Mouse (Mus musculus) lung, adult 2 months (tissue): Measurements from ENCODE around the gene Ptprj. TPM values are rescaled to one million over a fixed set of nuclear protein-coding genes. Genes with fewer than 3 reads are reported as not detected.
"Not testable (repeated sequence)": the region's sequence is repeated elsewhere in the genome, so short reads cannot be mapped to it uniquely, and the experiment has no call there.

ENCODE experiments used
- DNase-seq: peaks from one replicate; pipeline ENCODE4 v3.0.0; 2022
- H3K4me1 ChIP-seq: fragments of 200-500 bp; 2 replicates; pipeline ENCODE4 v1.6.1; 2011; ENCODE audit warnings: low read length; ENCODE audit not compliant: control insufficient read depth, insufficient read depth
- H3K4me3 ChIP-seq: fragments of 200-500 bp; replicated peaks from 2 replicates; pipeline ENCODE3; 2011; ENCODE audit warnings: low read depth, mild to moderate bottlenecking, control low read depth, low read length; ENCODE audit errors: extremely low read depth
- CTCF ChIP-seq: fragments of 200-500 bp; IDR thresholded peaks from 2 replicates; pipeline ENCODE4 v1.5.1; 2011; ENCODE audit warnings: mild to moderate bottlenecking, low read length, control low read depth; ENCODE audit not compliant: insufficient read depth
- POLR2A ChIP-seq: fragments of 200-500 bp; IDR thresholded peaks from 2 replicates; pipeline ENCODE4 v1.6.1; 2011; ENCODE audit warnings: low read depth, mild to moderate bottlenecking, control low read depth, low read length, borderline replicate concordance; ENCODE audit errors: extremely low read depth
- WGBS: fragments of 180-500 bp; shearing (Covaris S2); methylation state at CpG from one replicate; pipeline ENCODE4 v1.1.7; 2018; 5-methylcytosine and 5-hydroxymethylcytosine counted together
- polyA plus RNA-seq: library from polyadenylated mRNA; depleted of rRNA; stranded (reverse); fragments of >200 nt; gene quantifications from 2 replicates; pipeline ENCODE4 v1.2.3, GENCODE M21; 2012

The Ptprj gene
- polyA plus RNA-seq, 1 experiment = 16.0 TPM

DNA sequence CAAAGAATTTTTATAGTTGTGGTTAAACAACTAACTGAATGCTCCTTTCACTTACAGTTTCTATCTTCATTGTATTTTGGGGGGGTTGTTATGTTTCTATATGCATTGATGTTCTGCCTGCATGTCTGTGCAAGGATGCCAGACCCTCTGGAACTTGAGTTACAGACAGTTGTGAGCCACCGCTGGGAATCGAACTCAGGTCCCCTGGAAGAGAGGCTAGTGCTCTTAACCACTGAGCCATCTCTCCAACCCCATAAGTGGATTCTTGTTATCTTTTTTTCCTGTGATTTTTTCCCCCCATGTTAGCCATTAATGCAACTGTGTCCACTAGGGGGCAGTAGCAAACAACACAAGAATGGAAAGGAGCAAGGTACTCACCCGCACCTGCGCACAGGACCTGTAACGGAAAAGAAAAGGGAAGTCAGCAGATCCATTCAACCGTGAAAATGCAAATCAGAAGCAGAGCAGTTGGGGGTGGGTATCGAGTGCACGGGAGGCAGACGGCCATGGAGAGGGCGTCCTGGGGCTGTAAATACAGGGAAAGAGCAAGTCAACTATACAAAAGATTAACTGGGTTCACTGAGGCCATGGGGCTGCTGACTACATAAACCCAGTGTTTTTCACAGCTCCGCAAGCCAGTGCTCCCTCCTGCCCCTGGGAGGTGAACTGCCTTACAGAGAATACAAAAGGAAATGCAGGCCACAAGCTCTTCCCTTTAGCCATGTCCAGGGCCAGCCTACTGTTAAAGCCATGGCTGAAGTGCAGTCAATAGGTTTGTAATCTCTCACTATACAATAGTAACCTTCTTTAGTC, 105.6 kb downstream of the Ptprj start:
- TF ChIP-seq CTCF (peak; percentile 62), POLR2A (no peak)
- peak; percentile 76 for DNase-seq
- Histone ChIP-seq H3K4me1 (peaks cover 5% of the 10 kb centered on the region; the same call in 1 of the 2 replicates), H3K4me3 (peak overlapping the region; percentile 59)
- 3% methylated on average over 11 of the region's 11 CpGs for WGBS

DNA sequence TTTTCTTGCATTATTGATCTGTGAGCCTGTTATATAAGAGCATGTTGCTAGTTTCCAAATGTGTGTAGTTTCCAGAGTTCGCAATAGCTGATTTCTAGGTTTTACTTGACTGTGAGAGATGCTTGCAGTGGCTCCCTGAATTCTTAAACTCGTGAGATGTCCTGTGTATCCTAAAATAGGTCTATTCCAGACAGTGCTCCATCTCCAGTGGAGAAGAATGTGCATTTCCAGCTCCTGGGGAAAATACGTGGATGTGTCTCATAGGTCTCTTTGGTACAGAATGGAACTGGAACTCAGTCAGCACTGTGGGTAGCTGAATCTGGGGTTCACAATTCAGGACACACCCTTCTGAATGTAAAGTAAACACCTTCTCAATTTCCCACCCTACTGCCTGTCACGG, 107.7 kb downstream of the Ptprj start:
- TF ChIP-seq POLR2A = no peak
- no peak for TF ChIP-seq CTCF
- 80% methylated on average over 4 of the region's 4 CpGs for WGBS
- DNase-seq = no peak
- H3K4me3 ChIP-seq = no peak overlapping the region
- peaks cover 5% of the 10 kb centered on the region; the same call in 1 of the 2 replicates for H3K4me1 ChIP-seq

DNA sequence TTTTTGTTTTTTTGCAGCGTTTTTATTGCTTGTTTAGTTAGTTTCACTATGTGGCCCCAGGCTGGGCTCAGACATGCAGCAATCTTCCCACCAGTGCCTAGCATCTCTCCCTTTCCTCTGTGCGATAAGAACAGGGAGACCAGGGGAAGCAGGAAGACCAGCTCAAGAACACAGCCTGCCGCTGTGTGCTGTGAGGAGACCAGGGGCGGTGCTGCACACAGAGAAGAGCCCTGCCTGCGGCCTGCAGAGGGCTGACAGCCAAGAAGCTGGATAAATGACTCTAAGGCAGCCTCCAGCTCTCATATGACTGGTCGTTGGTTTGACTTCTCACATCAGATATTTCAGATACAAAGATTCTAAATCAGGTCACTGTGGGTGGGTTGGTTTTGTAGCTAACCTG, 110.3 kb downstream of the Ptprj start:
- no peak for TF ChIP-seq CTCF
- no peak for TF ChIP-seq POLR2A
- WGBS = 28% methylated on average over 6 of the region's 6 CpGs
- Histone ChIP-seq H3K4me3 (no peak overlapping the region), H3K4me1 (peaks cover 4% of the 10 kb centered on the region; the same call in 1 of the 2 replicates)
- no peak for DNase-seq

GRCm38 (mm10) chr2:90466480-90466879, 114.0 kb downstream of the Ptprj start:
- Histone ChIP-seq H3K4me1 (no peaks in the 10 kb centered on the region), H3K4me3 (no peak overlapping the region)
- no peak for DNase-seq
- WGBS = 48% methylated on average over 7 of the region's 7 CpGs
- TF ChIP-seq CTCF (no peak), POLR2A (no peak)

DNA sequence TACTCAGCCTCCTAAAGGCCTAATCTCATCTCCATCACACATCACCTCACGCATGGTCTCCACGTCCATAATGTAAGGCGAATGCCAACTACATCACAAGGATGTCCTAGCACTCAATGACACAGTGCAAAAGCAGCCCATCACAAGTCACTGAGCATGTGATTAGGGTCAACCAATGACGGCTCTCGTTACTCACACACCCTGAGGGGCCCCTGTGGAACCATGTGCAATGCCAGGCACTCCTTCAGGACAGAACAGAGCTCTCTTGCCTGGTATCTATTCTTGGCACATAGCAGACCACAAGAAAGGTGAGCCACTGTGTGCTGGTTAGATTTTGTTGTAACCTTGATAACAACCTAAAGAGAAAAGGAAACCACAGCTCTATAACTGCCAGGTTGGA, 116.7 kb downstream of the Ptprj start:
- TF ChIP-seq POLR2A = no peak
- no peak for TF ChIP-seq CTCF
- DNase-seq = no peak
- no peak overlapping the region for H3K4me3 ChIP-seq
- WGBS = 90% methylated on average over 5 of the region's 5 CpGs
- no peaks in the 10 kb centered on the region for H3K4me1 ChIP-seq

- DNase-seq = no peak
- Histone ChIP-seq H3K4me1 (no peaks in the 10 kb centered on the region), H3K4me3 (no peak overlapping the region)
- TF ChIP-seq CTCF = no peak
- no peak for TF ChIP-seq POLR2A
These were observed 118.2 kb downstream of the Ptprj start for GRCm38 (mm10) chr2:90462252-90462651.

DNA sequence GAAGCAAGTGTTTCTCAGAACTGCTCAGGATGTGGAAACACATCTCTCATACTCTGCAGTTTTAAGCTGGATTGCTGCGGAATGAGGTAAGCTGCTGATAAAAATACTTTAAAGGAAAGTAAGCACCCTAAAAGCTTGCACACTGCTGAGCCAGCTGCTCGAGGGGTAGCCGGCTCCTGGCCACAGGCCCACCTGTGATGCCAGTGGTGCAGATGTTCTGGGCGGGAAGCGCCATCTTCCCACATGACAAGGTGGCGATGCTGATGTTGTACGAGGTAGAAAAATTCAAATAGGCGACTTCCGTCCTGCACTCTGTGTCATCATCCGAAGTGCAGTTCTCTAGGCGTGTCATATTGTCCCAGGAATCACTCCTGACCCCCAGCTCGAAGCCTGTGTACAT, 122.5 kb downstream of the Ptprj start:
- TF ChIP-seq CTCF = no peak
- TF ChIP-seq POLR2A = no peak
- Histone ChIP-seq H3K4me3 (no peak overlapping the region), H3K4me1 (no peaks in the 10 kb centered on the region)
- DNase-seq = no peak
- WGBS = 85% methylated on average over 12 of the region's 12 CpGs

DNA sequence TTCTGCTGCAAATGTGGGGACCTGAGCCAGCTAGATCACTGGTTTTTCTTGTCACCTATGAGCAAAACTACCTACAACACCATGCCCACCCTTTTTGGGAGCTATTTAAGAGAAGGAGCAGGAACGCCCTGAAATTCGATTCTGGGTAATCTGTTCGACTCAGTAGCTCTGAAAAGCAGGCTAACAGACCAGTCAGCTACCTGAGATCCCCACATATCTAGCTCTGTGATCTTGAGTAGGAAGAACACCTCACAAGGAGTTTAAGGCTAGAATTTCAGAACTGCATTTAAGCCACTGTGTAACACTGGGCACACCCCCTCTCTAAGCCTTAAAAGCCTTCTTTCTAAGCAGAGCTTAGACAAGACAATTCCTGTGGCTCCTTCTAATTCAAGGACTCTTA, 128.1 kb downstream of the Ptprj start:
- TF ChIP-seq CTCF (no peak), POLR2A (no peak)
- H3K4me3 ChIP-seq = no peak overlapping the region
- WGBS = 85% methylated on average over 3 of the region's 3 CpGs
- no peak for DNase-seq
- no peaks in the 10 kb centered on the region for H3K4me1 ChIP-seq

- DNase-seq = peak; percentile 31
- TF ChIP-seq CTCF (no peak), POLR2A (no peak)
- 71% methylated on average over 15 of the region's 15 CpGs for WGBS
These were observed 131.3 kb downstream of the Ptprj start for GRCm38 (mm10) chr2:90448967-90449740.

GRCm38 (mm10) chr2:90443811-90444210, 136.6 kb downstream of the Ptprj start:
- DNase-seq = no peak
- Histone ChIP-seq H3K4me1 (no peaks in the 10 kb centered on the region), H3K4me3 (no peak overlapping the region)
- 60% methylated on average over 5 of the region's 5 CpGs for WGBS
- TF ChIP-seq POLR2A (no peak), CTCF (no peak)

More at GRCm38 (mm10) chr2:90448967-90449740, 131.3 kb downstream of the Ptprj start:
- Histone ChIP-seq H3K4me1 (no peaks in the 10 kb centered on the region), H3K4me3 (no peak overlapping the region)

GRCm38 (mm10) chr2:90441811-90442210, 138.6 kb downstream of the Ptprj start:
- not testable (repeated sequence) for H3K4me3 ChIP-seq
- WGBS = 79% methylated on average over 4 of the region's 4 CpGs

GRCm38 (mm10) chr2:90440169-90440568, 140.3 kb downstream of the Ptprj start:
- H3K4me3 ChIP-seq, DNase-seq, H3K4me1 ChIP-seq: not testable (repeated sequence)

More at GRCm38 (mm10) chr2:90441811-90442210, 138.6 kb downstream of the Ptprj start:
- not testable (repeated sequence) for DNase-seq, H3K4me1 ChIP-seq

- WGBS = 96% methylated on average over 1 of the region's 5 CpGs
These were observed 143.0 kb downstream of the Ptprj start for GRCm38 (mm10) chr2:90437453-90437852.

GRCm38 (mm10) chr2:90429782-90430181, 150.7 kb downstream of the Ptprj start:
- not testable (repeated sequence) for H3K4me3 ChIP-seq, H3K4me1 ChIP-seq, DNase-seq
- no CpG with 5 or more reads among the region's 4 CpGs for WGBS

More at GRCm38 (mm10) chr2:90437453-90437852, 143.0 kb downstream of the Ptprj start:
- H3K4me3 ChIP-seq, H3K4me1 ChIP-seq, DNase-seq: not testable (repeated sequence)
